Mouse (Mus musculus): Measurements from ENCODE around the gene Tjap1.

Tjap1 gene

DNA sequence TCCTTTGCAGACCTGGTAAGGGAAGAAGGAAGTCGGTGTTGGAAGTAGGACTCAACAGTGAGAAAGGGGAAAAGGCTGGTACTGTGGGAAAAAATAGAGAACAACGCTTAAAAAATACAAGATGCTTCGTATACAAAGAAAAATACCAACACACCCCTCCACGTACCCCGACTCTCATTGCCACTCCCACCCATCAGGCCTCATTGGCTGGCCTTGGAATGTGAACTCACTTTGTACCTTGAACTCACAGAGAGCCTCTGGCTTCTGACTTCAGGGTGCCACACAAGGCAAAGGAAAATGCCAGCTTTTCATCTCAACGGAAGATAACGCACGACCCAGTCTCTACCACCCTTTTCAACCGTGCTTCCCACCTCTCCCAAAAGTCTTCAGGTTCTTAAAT, 314 bp upstream of the Tjap1 start:
- peak; percentile 40 for DNase-seq (ENCODE audit: low spot score)

DNA sequence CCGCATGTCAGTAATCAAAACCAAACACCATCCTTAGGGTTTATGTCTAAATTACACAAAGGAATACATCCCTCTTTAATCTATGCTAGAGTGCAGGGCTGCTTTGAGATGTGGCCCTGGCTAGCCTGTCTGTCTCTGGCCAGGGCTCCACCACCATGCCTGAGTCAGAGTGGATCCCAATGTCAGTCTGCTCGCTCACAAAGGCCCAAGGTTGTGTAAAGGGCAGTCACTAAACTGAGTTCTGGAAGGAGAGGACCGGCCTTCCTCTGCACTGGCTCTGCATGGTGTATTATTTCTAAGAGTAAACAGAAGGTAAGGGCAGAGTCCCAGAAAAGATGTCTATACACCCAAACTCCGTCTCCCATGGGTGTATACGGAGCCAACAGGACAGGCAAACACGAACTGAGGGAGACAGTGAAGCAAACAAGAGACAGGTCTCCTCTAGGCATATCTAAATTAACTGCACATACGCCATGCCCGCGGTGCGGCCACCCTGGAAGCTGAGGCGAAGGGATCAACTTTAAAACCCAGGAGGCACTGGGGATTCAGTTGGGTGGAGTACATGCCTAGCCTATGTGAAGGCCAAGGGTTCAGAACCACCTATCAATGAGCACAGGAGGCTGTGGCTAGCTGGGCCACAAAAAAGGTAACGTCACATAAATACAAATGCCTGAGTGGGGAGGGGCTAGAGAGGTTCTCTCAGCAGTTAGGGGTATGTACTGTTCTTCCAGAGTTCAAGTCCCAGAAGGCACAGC, 4.6 kb downstream of the Tjap1 start:
- no peak for DNase-seq (ENCODE audit: low spot score)

DNA sequence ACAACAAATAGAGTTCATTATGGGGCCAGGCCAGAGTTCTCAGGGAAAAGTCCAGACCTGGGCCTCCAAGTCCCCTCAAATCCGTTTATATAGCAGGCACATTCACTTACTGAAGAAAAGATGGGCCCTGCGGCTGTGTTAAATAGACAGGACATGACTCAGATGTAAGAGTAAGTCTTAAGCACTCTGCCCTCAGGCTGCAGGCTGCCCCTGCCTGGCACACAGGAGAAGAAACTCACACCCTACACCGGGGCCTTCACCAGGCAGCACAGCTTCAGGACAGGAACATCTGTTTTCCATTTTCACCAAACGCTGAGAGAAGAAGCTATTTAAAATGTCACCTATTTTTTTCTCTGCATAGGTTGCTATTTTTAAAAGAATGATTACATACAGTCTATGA, 5.2 kb downstream of the Tjap1 start:
- peak; percentile 51 for DNase-seq (ENCODE audit: low spot score)

- DNase-seq (ENCODE audit: low spot score), result no peak
Measured at GRCm38 (mm10) chr17:46275506-46275905, 7.3 kb downstream of the Tjap1 start.

DNA sequence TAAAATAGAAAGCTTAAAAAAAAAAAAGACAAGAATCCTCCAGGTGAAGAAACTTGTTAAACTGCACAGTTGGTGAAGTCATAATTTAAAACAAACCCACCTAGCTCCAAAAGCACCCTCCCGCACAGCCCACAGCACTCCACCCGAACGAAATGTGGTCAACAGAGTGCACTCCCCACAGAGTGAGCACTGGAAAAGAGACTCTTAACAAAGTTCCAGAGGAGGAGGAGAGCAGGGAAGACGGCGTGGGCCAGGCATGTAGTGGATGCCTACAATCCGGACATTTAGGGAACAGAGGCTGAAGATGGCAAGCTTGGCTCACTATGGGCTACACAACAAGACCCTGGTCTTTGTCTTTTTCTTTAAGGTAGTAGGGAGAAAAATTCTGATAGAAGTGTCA, 7.8 kb downstream of the Tjap1 start:
- no peak for DNase-seq (ENCODE audit: low spot score)

- DNase-seq (ENCODE audit: low spot score), result no peak
Measured at GRCm38 (mm10) chr17:46274465-46274864, 8.4 kb downstream of the Tjap1 start.

DNA sequence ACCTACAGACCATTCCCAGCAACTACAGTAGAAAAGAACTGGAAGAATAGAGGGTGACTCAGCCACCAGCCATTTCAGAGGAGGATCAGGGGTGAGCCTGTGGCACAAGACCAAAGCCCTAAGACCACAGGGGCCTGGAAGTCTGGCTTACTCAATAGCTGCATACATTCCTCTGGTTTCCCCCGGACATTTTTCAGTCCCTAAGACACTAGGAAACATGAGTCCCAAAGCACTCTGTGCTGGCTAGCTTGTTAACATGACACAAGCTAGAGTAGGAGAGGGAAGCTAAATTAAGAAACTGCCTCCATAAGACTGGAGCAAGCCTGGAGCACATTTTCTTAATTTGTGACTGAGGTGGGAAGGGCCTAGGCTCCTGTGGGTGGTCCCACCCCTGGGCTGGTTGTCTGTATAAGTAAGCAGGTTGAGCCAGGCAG, 9.0 kb downstream of the Tjap1 start:
- no peak for DNase-seq (ENCODE audit: low spot score)

DNA sequence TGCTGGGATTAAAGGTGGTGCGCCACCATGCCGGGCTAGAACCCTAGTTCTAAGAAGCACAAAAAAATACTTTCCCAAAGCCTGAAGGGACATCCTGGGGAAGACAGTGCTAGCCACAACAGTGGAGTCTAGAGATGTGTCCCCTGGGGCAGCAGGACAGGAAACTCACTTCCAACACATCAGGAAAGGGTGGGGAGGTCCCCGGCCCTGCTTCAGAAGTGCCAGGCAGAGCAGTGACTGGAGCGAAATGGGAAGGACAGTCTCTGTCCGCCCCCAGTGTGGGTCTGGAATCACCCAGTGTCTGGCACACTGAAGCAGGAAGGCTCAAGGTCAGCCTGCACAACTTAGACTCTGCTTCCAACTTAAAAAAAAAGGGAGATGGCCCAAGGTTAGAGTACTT, 10.2 kb downstream of the Tjap1 start:
- no peak for DNase-seq (ENCODE audit: low spot score)

DNA sequence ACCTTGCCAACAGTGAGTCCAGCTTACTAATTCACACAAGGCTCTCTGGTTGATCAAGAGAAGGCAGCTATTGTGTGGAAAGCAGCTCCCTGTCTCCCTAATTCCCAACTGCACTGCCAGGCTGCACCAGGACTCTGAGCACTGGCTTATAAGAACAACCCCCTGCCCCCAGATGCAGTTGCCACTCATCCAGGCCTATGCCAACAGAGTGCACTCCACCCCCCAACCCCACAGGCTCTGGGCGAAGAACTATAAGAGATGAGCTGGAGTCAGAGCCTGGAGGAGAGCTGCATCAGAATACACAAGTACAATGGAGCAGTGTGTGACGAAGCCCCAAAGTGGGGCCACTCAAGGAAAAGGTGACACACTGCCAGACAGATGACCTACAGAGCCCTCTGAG, 10.8 kb downstream of the Tjap1 start:
- no peak for DNase-seq (ENCODE audit: low spot score)

GRCm38 (mm10) chr17:46269771-46270534, 12.9 kb downstream of the Tjap1 start:
- DNase-seq (ENCODE audit: low spot score), result no peak

DNA sequence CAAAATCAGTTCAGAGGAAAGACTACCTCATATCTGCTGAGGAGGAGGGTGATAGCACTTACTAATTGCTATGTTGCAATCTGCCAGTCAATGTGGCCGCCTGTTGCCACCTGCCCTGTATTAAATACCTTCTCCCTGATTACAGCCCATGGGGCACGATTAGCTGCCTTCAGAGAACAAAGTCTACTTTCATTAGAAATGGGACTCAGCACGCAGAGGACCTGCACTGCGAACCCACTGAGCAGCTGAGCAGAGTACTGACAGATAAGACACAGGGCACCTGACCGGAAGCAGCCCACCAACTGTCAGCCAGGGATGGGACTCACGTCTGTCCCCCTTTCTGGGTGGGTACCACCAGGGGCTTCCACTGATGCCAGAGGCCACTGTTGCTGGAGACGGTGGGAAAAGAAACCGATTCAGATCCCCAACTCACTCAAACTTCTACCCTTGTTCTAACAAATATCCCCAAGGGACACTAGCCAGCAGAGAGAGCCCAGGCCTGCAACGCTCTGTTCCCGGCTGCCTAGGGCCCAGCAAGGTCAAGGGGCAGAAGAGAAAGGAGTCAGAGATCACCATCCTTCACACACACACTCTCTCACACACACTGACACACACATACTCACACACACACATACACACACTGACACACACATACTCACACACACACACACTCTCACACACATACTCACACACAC, 14.7 kb downstream of the Tjap1 start:
- no peak for DNase-seq (ENCODE audit: low spot score)

- DNase-seq (ENCODE audit: low spot score), result no peak
Measured at GRCm38 (mm10) chr17:46267511-46267910, 15.3 kb downstream of the Tjap1 start.

DNA sequence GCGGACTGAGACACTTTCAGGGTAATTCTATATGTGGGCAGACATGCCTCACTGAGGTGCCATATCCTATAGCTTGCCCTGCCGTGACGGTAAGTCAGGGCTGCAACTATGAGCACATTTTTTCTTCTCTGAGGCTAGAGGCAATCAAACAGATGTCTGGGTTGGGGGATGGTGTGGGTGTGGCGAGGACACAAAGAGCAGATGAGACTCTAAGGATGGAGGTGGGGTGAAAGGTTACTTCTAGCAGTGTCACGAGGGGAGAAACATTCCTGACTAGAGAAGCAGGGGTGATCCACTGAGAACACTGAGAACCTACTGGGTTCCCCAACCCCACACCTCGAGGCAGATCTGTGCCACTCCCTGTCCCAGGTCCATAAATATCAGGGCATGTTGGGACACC, 15.8 kb downstream of the Tjap1 start:
- no peak for DNase-seq (ENCODE audit: low spot score)

- peak; percentile 77 for DNase-seq (ENCODE audit: low spot score)
Measured at GRCm38 (mm10) chr17:46265918-46266618, 16.8 kb downstream of the Tjap1 start.

DNA sequence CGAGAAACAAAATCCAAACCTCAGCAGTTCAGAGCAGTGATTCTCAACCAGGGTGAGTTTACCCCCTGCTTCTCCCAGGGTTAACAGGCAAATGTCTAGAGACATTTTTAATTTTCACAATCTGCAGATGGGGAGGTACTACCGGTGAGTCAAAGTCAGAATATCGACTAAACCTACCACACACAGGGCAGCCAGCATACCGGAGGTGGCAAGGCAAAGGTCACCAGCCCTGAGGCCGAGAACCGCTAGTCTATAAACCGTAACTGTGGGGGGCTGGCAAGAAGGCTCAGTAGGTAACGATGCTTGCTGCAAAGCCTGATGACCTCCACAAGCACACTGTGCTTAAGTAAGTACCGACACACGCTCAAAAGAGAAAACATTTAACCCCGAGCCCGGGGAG, 17.3 kb downstream of the Tjap1 start:
- no peak for DNase-seq (ENCODE audit: low spot score)

GRCm38 (mm10) chr17:46262201-46262694, 20.6 kb downstream of the Tjap1 start:
- no peak for DNase-seq (ENCODE audit: low spot score)

DNA sequence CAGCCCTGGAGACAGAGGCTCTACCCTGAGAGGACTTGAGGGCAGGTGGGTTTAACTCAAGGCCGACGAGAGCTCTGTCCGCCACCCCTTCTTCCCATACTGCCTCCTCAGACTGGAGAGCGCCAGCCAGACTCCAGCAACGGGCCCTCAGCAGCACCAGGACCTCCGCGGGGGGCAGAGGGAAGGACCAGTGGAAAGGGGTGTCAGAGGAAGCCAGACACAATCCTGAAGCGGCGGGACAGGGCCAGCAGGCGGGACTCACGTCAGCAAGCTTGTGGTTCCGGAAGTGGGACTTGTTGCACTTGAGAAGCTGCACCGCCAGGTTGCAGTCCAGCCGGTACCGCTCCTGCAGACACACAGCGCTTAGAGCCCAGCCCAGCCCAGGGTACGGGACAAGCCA, 23.2 kb downstream of the Tjap1 start:
- DNase-seq (ENCODE audit: low spot score), result no peak

- no peak for DNase-seq (ENCODE audit: low spot score)
Measured at GRCm38 (mm10) chr17:46258279-46259053, 24.4 kb downstream of the Tjap1 start.

DNA sequence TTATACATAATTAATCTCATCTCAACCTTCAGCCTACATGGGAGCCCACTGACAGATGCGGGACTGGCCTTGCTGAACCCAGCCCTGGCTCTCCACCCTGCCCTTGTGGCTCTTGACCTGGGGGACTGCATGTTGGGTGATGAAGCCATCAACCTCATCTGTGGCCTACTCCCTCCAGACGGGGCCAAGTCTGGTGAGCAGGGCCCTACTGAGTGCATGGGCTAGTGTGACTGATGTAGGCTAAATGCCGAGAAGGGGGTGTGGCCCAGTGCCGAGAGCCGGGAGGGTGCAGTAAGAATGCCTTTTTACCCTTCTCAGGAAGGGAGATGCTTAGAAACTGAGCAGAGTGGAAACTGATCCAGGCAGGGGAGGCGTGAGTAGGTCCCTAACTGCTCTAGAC, 27.7 kb downstream of the Tjap1 start:
- DNase-seq (ENCODE audit: low spot score), result no peak

- no peak for DNase-seq (ENCODE audit: low spot score)
Measured at GRCm38 (mm10) chr17:46254106-46254505, 28.7 kb downstream of the Tjap1 start.

- DNase-seq (ENCODE audit: low spot score), result peak; percentile 96
Measured at GRCm38 (mm10) chr17:46253452-46254084, 29.3 kb downstream of the Tjap1 start, which contains the start of gene Lrrc73. Gene Lrrc73 (plus strand): TSS chr17:46253531.
